Mouse (Mus musculus): ENCODE measurements around the gene Olfr320. TPM values are rescaled to one million over a fixed set of nuclear protein-coding genes. Genes with fewer than 3 reads are reported as not detected.

Olfr320 gene
- total RNA-seq, 2 experiments from 2014 or later: not detected

Other genes starting within 250 kb of the Olfr320 start
- gene Gm12253, start 248.5 kb upstream of the Olfr320 start, total RNA-seq (2021): not detected
- not detected for gene Lypd9, start 228.2 kb upstream of the Olfr320 start, total RNA-seq (2021)
- gene Olfr30, start 218.8 kb upstream of the Olfr320 start, total RNA-seq (2021): not detected
- gene Olfr332, start 188.5 kb upstream of the Olfr320 start, total RNA-seq (2021): not detected
- not detected for gene Olfr331, start 178.5 kb upstream of the Olfr320 start, total RNA-seq (2021)
- gene Olfr330, start 146.3 kb upstream of the Olfr320 start, total RNA-seq (2021): not detected
- not detected for gene Olfr329-ps, start 134.7 kb upstream of the Olfr320 start, total RNA-seq (2021)
- gene Olfr328, start 125.5 kb upstream of the Olfr320 start, total RNA-seq (2021): under 1 TPM in 1 of 2 experiments, not detected in 1; 0.10 TPM
- not detected for gene Olfr224, start 110.5 kb upstream of the Olfr320 start, total RNA-seq (2021)
- not detected for gene Olfr325, start 103.4 kb upstream of the Olfr320 start, total RNA-seq (2021)
- not detected for gene Olfr324, start 86.0 kb upstream of the Olfr320 start, total RNA-seq (2021)
- 1 to 10 TPM; 2.7 to 4.9 TPM for gene 2210407C18Rik, start 65.0 kb upstream of the Olfr320 start, total RNA-seq (2021)
- not detected for gene Olfr323, start 50.6 kb upstream of the Olfr320 start, total RNA-seq (2021)
- not detected for gene Trim58, start 40.6 kb upstream of the Olfr320 start, total RNA-seq (2021)
- gene Olfr322, start 22.3 kb upstream of the Olfr320 start, total RNA-seq (2021): not detected
- not detected for gene Olfr319, start 18.1 kb downstream of the Olfr320 start, total RNA-seq (2021)
- gene Olfr318, start 42.9 kb downstream of the Olfr320 start, total RNA-seq (2021): not detected
- not detected for gene Olfr317, start 58.1 kb downstream of the Olfr320 start, total RNA-seq (2021)
- gene Olfr316, start 71.6 kb downstream of the Olfr320 start, total RNA-seq (2021): not detected
- gene Olfr315, start 92.1 kb downstream of the Olfr320 start, total RNA-seq (2021): not detected
- gene Olfr314, start 101.9 kb downstream of the Olfr320 start, total RNA-seq (2021): not detected
- gene Fam183b, start 120.9 kb downstream of the Olfr320 start, total RNA-seq (2021): not detected
- not detected for gene Olfr313, start 133.9 kb downstream of the Olfr320 start, total RNA-seq (2021)
- gene Olfr312, start 148.1 kb downstream of the Olfr320 start, total RNA-seq (2021): not detected
- gene Olfr311, start 158.2 kb downstream of the Olfr320 start, total RNA-seq (2021): not detected
- gene Gm12258, start 166.1 kb downstream of the Olfr320 start, total RNA-seq (2021): 1 to 10 TPM in 1 of 2 experiments, under 1 TPM in 1; 0.92 to 1.9 TPM
- gene 2810021J22Rik, start 186.1 kb downstream of the Olfr320 start, total RNA-seq (2021): 1 to 10 TPM; 1.6 to 2.3 TPM
- gene Zfp39, start 223.1 kb downstream of the Olfr320 start, total RNA-seq (2021): 1 to 10 TPM; 2.6 to 2.7 TPM
- gene Btnl10, start 236.8 kb downstream of the Olfr320 start, total RNA-seq (2021): not detected